Mouse (Mus musculus) cerebellum, adult (tissue): ENCODE measurements around the gene Gm3460.
"Not testable (repeated sequence)": the region's sequence is repeated elsewhere in the genome, so short reads cannot be mapped to it uniquely, and the experiment has no call there.

Source experiments
- ATAC-seq: cut with Nextera tagmentation; 2 replicates; pipeline ENCODE4 v1.9.2; 2017; ENCODE audit warnings: mild to moderate bottlenecking, moderate library complexity, mixed read lengths; ENCODE audit not compliant: insufficient number of reproducible peaks, low FRiP score, low TSS enrichment

The Gm3460 gene

GRCm38 (mm10) chr14:6622318-6622717, at the start of gene Gm3460:
Gene Gm3460, minus strand, starts transcription at chr14:6622418.
- not testable (repeated sequence) for ATAC-seq

- ATAC-seq: not testable (repeated sequence)
Measured at GRCm38 (mm10) chr14:6606436-6606835, 15.8 kb downstream of the Gm3460 start.

GRCm38 (mm10) chr14:6605004-6605403, 17.2 kb downstream of the Gm3460 start:
- ATAC-seq: not testable (repeated sequence)

GRCm38 (mm10) chr14:6604551-6604950, 17.7 kb downstream of the Gm3460 start:
- not testable (repeated sequence) for ATAC-seq

GRCm38 (mm10) chr14:6590513-6590912, 31.7 kb downstream of the Gm3460 start, which contains the start of gene Gm3629:
Gene Gm3629, minus strand, starts transcription at chr14:6590613.
- not testable (repeated sequence) for ATAC-seq
